Mouse (Mus musculus) spleen, adult 2 months (tissue): ENCODE results near the gene Srf.

ENCODE experiments used
- CTCF ChIP-seq: fragments of 200-500 bp; IDR thresholded peaks from 2 replicates; pipeline ENCODE4 v1.5.1; 2011; ENCODE audit warnings: mild to moderate bottlenecking, inconsistent platforms; ENCODE audit not compliant: insufficient read depth, insufficient read length, insufficient replicate concordance; ENCODE audit errors: extremely low read depth
- POLR2A ChIP-seq: fragments of 200-500 bp; IDR thresholded peaks from 2 replicates; pipeline ENCODE4 v1.6.1; 2011; ENCODE audit warnings: low read depth, low read length, inconsistent platforms

DNA sequence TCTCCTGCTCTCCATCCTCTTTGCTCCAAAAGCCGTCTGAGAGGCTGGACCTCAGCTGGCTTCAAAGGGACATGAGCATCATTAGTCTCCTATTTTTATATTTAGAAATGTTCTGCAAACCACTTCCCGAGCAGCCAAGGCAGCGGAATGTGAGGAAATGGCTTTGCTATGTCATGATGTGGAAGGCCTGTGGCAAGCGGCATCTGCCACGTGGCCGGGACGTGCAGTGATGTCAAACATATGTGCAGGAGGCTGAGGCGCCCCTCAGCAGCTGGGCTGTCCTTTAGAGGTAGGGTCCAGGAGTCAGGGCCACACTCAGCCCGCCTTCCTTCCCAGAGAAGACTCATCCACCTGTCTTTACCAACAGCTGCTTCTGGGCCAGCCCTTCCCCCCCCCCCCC is 46.2 kb upstream of the Srf start:
- TF ChIP-seq CTCF = no peak
- no peak for TF ChIP-seq POLR2A
